Mouse (Mus musculus): ENCODE results near the gene Nbr1. TPM values are rescaled to one million over a fixed set of nuclear protein-coding genes. Genes with fewer than 3 reads are reported as not detected.
"Not testable (repeated sequence)": the region's sequence is repeated elsewhere in the genome, so short reads cannot be mapped to it uniquely, and the experiment has no call there.

Gene Nbr1
- polyA plus RNA-seq, 1 experiment from 2014 or later, result 57.2 TPM

- TF ChIP-seq CTCF (IDR thresholded peaks at IDR 0.05), result 0 out of 2 replicates have a peak, but pooled peaks have one; percentile 1
- TF ChIP-seq EP300 (IDR thresholded peaks at IDR 0.05), result no peak
- H3K4me2 ChIP-seq (replicated peaks; ENCODE audit: low read depth, low read length), result no peak overlapping the region; the same call in 1 of the 2 replicates
- H3K4me3 ChIP-seq (ENCODE audit: low read depth, low read length), result no peak overlapping the region
- no peaks in the 10 kb centered on the region for H3K9me3 ChIP-seq (ENCODE audit: low read length)
- DNase-seq (ENCODE audit: low spot score) (no peak), ATAC-seq (no peak)
- H3K27me3 ChIP-seq (replicated peaks; ENCODE audit: insufficient read depth, low read length), result no peaks in the 10 kb centered on the region
- no peak overlapping the region for H3K9ac ChIP-seq (replicated peaks; ENCODE audit: low read depth)
- no peaks in the 10 kb centered on the region for H3K36me3 ChIP-seq (ENCODE audit: insufficient read depth, low read length)
- 4% methylated on average over 3 of the region's 3 CpGs for WGBS
- H3K27ac ChIP-seq (ENCODE audit: low read length), result no peak overlapping the region
- H3K4me1 ChIP-seq (ENCODE audit: insufficient read depth, low read depth, low read length), result no peaks in the 10 kb centered on the region
These were observed 52.2 kb downstream of the Nbr1 start for GRCm38 (mm10) chr11:101604116-101604515.

- Histone ChIP-seq H3K4me3 (ENCODE audit: low read depth, low read length) (peak overlapping the region; percentile 14; the same call in 1 of the 2 replicates), H3K4me2 (replicated peaks; ENCODE audit: low read depth, low read length) (peak overlapping the region; percentile 40)
- peak; percentile 74 for DNase-seq (ENCODE audit: low spot score)
- H3K9me3 ChIP-seq (ENCODE audit: low read length); H3K4me1 ChIP-seq (ENCODE audit: insufficient read depth, low read depth, low read length); H3K36me3 ChIP-seq (ENCODE audit: insufficient read depth, low read length); H3K27ac ChIP-seq (ENCODE audit: low read length); H3K9ac ChIP-seq (replicated peaks; ENCODE audit: low read depth); H3K27me3 ChIP-seq (replicated peaks; ENCODE audit: insufficient read depth, low read length): not testable (repeated sequence)
- WGBS, result under 1% methylated on average over 29 of the region's 30 CpGs
- peak; percentile 59 for ATAC-seq
These were observed 52.8 kb downstream of the Nbr1 start for GRCm38 (mm10) chr11:101604531-101605453.

- ATAC-seq; H3K4me3 ChIP-seq (ENCODE audit: low read depth, low read length); H3K9ac ChIP-seq (replicated peaks; ENCODE audit: low read depth); H3K36me3 ChIP-seq (ENCODE audit: insufficient read depth, low read length); H3K4me2 ChIP-seq (replicated peaks; ENCODE audit: low read depth, low read length); H3K27ac ChIP-seq (ENCODE audit: low read length); H3K4me1 ChIP-seq (ENCODE audit: insufficient read depth, low read depth, low read length); DNase-seq (ENCODE audit: low spot score); H3K27me3 ChIP-seq (replicated peaks; ENCODE audit: insufficient read depth, low read length); H3K9me3 ChIP-seq (ENCODE audit: low read length): not testable (repeated sequence)
- WGBS, result 86% methylated on average over 4 of the region's 4 CpGs
These were observed 55.2 kb downstream of the Nbr1 start for GRCm38 (mm10) chr11:101607134-101607533.

GRCm38 (mm10) chr11:101610445-101610844, 58.5 kb downstream of the Nbr1 start:
- no peaks in the 10 kb centered on the region for H3K36me3 ChIP-seq (ENCODE audit: insufficient read depth, low read length)
- H3K4me2 ChIP-seq (replicated peaks; ENCODE audit: low read depth, low read length), result no peak overlapping the region
- H3K27ac ChIP-seq (ENCODE audit: low read length), result no peak overlapping the region
- TF ChIP-seq EP300 (IDR thresholded peaks at IDR 0.05), result no peak
- no peak for TF ChIP-seq CTCF (IDR thresholded peaks at IDR 0.05)
- H3K9ac ChIP-seq (replicated peaks; ENCODE audit: low read depth), result no peak overlapping the region
- H3K4me3 ChIP-seq (ENCODE audit: low read depth, low read length), result no peak overlapping the region
- no peaks in the 10 kb centered on the region for H3K27me3 ChIP-seq (replicated peaks; ENCODE audit: insufficient read depth, low read length)
- 18% methylated on average over 11 of the region's 11 CpGs for WGBS
- no peak for DNase-seq (ENCODE audit: low spot score)
- no peak for ATAC-seq
- H3K9me3 ChIP-seq (ENCODE audit: low read length), result no peaks in the 10 kb centered on the region
- H3K4me1 ChIP-seq (ENCODE audit: insufficient read depth, low read depth, low read length), result no peaks in the 10 kb centered on the region

- Histone ChIP-seq H3K9me3 (ENCODE audit: low read length) (no peaks in the 10 kb centered on the region), H3K27me3 (replicated peaks; ENCODE audit: insufficient read depth, low read length) (no peaks in the 10 kb centered on the region), H3K4me2 (replicated peaks; ENCODE audit: low read depth, low read length) (no peak overlapping the region), H3K27ac (ENCODE audit: low read length) (no peak overlapping the region), H3K4me3 (ENCODE audit: low read depth, low read length) (no peak overlapping the region), H3K4me1 (ENCODE audit: insufficient read depth, low read depth, low read length) (no peaks in the 10 kb centered on the region), H3K9ac (replicated peaks; ENCODE audit: low read depth) (no peak overlapping the region), H3K36me3 (ENCODE audit: insufficient read depth, low read length) (no peaks in the 10 kb centered on the region)
- 68% methylated on average over 6 of the region's 6 CpGs for WGBS
- TF ChIP-seq EP300 (IDR thresholded peaks at IDR 0.05) (no peak), CTCF (IDR thresholded peaks at IDR 0.05) (no peak)
- no peak for DNase-seq (ENCODE audit: low spot score)
- ATAC-seq, result no peak
These were observed 61.6 kb downstream of the Nbr1 start for GRCm38 (mm10) chr11:101613596-101613995.

GRCm38 (mm10) chr11:101614116-101614515, 62.2 kb downstream of the Nbr1 start:
- Histone ChIP-seq H3K4me1 (ENCODE audit: insufficient read depth, low read depth, low read length) (no peaks in the 10 kb centered on the region), H3K27ac (ENCODE audit: low read length) (no peak overlapping the region), H3K9ac (replicated peaks; ENCODE audit: low read depth) (no peak overlapping the region), H3K27me3 (replicated peaks; ENCODE audit: insufficient read depth, low read length) (no peaks in the 10 kb centered on the region), H3K4me2 (replicated peaks; ENCODE audit: low read depth, low read length) (no peak overlapping the region), H3K36me3 (ENCODE audit: insufficient read depth, low read length) (no peaks in the 10 kb centered on the region), H3K9me3 (ENCODE audit: low read length) (no peaks in the 10 kb centered on the region), H3K4me3 (ENCODE audit: low read depth, low read length) (no peak overlapping the region)
- DNase-seq (ENCODE audit: low spot score) (no peak), ATAC-seq (no peak)
- 57% methylated on average over 4 of the region's 4 CpGs for WGBS
- no peak for TF ChIP-seq EP300 (IDR thresholded peaks at IDR 0.05)
- no peak for TF ChIP-seq CTCF (IDR thresholded peaks at IDR 0.05)

Data from lung, postnatal 0 days (tissue).